Mouse (Mus musculus) CH12.LX (cell line): ENCODE results near the gene Asap2. TPM values are rescaled to one million over a fixed set of nuclear protein-coding genes. Genes with fewer than 3 reads are reported as not detected.
A peak's percentile ranks its signal among the peaks of the same experiment; 100 is the strongest.

Experiments
- DNase-seq: peaks from one replicate; pipeline ENCODE4 v3.0.0-alpha.2; 2013; ENCODE audit errors: extremely low read depth
- H3K27ac ChIP-seq: 2 replicates; pipeline ENCODE4 v1.5.1; 2012; ENCODE audit warnings: low read depth, mild to moderate bottlenecking, control low read depth, moderate library complexity; ENCODE audit not compliant: insufficient read depth
- H3K27me3 ChIP-seq: replicated peaks from 2 replicates; pipeline ENCODE3; 2012; ENCODE audit warnings: inconsistent platforms
- H3K36me3 ChIP-seq, 2 experiments: replicated peaks in 1 of 2; 2 replicates each; pipeline versions ENCODE3 to v1.6.1; 2012; ENCODE audit warnings: inconsistent platforms in 1 of 2, low read length in 1 of 2, mild to moderate bottlenecking in 1 of 2, mixed read lengths in 1 of 2, moderate library complexity in 1 of 2; ENCODE audit not compliant: control insufficient read depth in 1 of 2, insufficient read depth in 1 of 2
- H3K4me1 ChIP-seq, 2 experiments: 2 replicates each; pipeline ENCODE4 v1.6.1; 2012; ENCODE audit warnings: inconsistent platforms in 1 of 2, moderate library complexity in 1 of 2; ENCODE audit not compliant: insufficient read depth in 2 of 2, control insufficient read depth in 1 of 2
- H3K4me2 ChIP-seq: 2 replicates; pipeline ENCODE4 v1.6.1; 2012; ENCODE audit warnings: low read depth, mild to moderate bottlenecking, control low read depth; ENCODE audit not compliant: poor library complexity, insufficient read depth, severe bottlenecking
- H3K4me3 ChIP-seq, 3 experiments: fragments of 150-350 bp in 1 of 3; sonication (generic) in 1 of 3; replicated peaks in 1 of 3; 2 replicates each; pipeline versions ENCODE3 to v1.5.1; 2011 to 2012; ENCODE audit warnings: low read depth in 2 of 3, low read length in 2 of 3, mild to moderate bottlenecking in 2 of 3, moderate library complexity in 2 of 3, control low read depth in 1 of 3, improper control_type of control experiment in 1 of 3, inconsistent platforms in 1 of 3, mixed read lengths in 1 of 3; ENCODE audit not compliant: poor library complexity in 1 of 3
- H3K79me2 ChIP-seq: replicated peaks from 2 replicates; pipeline ENCODE4 v1.6.1; 2012; ENCODE audit warnings: mild to moderate bottlenecking, moderate library complexity; ENCODE audit not compliant: control insufficient read depth, poor library complexity, insufficient read depth, severe bottlenecking; ENCODE audit errors: extremely low read depth
- H3K9ac ChIP-seq: 2 replicates; pipeline ENCODE4 v1.6.1; 2012; ENCODE audit warnings: low read depth, mild to moderate bottlenecking, control low read depth, moderate library complexity; ENCODE audit not compliant: insufficient read depth
- H3K9me3 ChIP-seq: replicated peaks from 2 replicates; pipeline ENCODE3; 2012; ENCODE audit warnings: low read length, inconsistent platforms, mixed read lengths
- BHLHE40 ChIP-seq: IDR thresholded peaks from 2 replicates; pipeline ENCODE4 v1.6.1; 2011; ENCODE audit warnings: mild to moderate bottlenecking, low read depth, low read length, improper control_type of control experiment
- CHD1 ChIP-seq: IDR thresholded peaks from 2 replicates; pipeline ENCODE4 v1.6.1; 2012; ENCODE audit warnings: low read depth, low read length, improper control_type of control experiment, inconsistent platforms
- CHD2 ChIP-seq: IDR thresholded peaks from 2 replicates; pipeline ENCODE4 v1.6.1; 2011; ENCODE audit warnings: low read length, improper control_type of control experiment
- HCFC1 ChIP-seq: IDR thresholded peaks from 2 replicates; pipeline ENCODE4 v1.6.1; 2012; ENCODE audit warnings: low read depth, mild to moderate bottlenecking, inconsistent platforms, low read length, improper control_type of control experiment
- JUN ChIP-seq: IDR thresholded peaks from 2 replicates; pipeline ENCODE4 v1.6.1; 2011; ENCODE audit warnings: low read depth, mild to moderate bottlenecking, low read length, improper control_type of control experiment, moderate library complexity; ENCODE audit not compliant: insufficient read depth
- KAT2A ChIP-seq: IDR thresholded peaks from 2 replicates; pipeline ENCODE4 v1.6.1; 2012; ENCODE audit warnings: low read length, improper control_type of control experiment, inconsistent platforms; ENCODE audit not compliant: insufficient replicate concordance
- MAZ ChIP-seq: IDR thresholded peaks from 2 replicates; pipeline ENCODE4 v1.6.1; 2012; ENCODE audit warnings: low read depth, mild to moderate bottlenecking, inconsistent platforms, low read length, improper control_type of control experiment, moderate library complexity
- MXI1 ChIP-seq: IDR thresholded peaks from 2 replicates; pipeline ENCODE4 v1.6.1; 2011; ENCODE audit warnings: mild to moderate bottlenecking, low read depth, low read length, improper control_type of control experiment
- PAX5 ChIP-seq: IDR thresholded peaks from 2 replicates; pipeline ENCODE4 v1.6.1; 2012; ENCODE audit warnings: low read length, inconsistent platforms, mixed read lengths
- RCOR1 ChIP-seq: conservative IDR thresholded peaks from 2 replicates; pipeline ENCODE4 v1.6.1; 2012; ENCODE audit warnings: low read depth, mild to moderate bottlenecking, inconsistent platforms, low read length, improper control_type of control experiment
- TBP ChIP-seq: conservative IDR thresholded peaks from 2 replicates; pipeline ENCODE4 v1.6.1; 2011; ENCODE audit warnings: low read depth, low read length, improper control_type of control experiment
- TCF12 ChIP-seq: IDR thresholded peaks from 2 replicates; pipeline ENCODE4 v1.6.1; 2014; ENCODE audit warnings: low read depth, mild to moderate bottlenecking, inconsistent platforms, low read length, improper control_type of control experiment
- UBTF ChIP-seq: IDR thresholded peaks from 2 replicates; pipeline ENCODE4 v1.6.1; 2012; ENCODE audit warnings: low read depth, mild to moderate bottlenecking, inconsistent platforms, low read length, improper control_type of control experiment, moderate library complexity
- USF1 ChIP-seq: IDR thresholded peaks from 2 replicates; pipeline ENCODE4 v1.6.1; 2014; ENCODE audit warnings: low read depth, mild to moderate bottlenecking, inconsistent platforms, low read length, improper control_type of control experiment
- USF2 ChIP-seq: conservative IDR thresholded peaks from 2 replicates; pipeline ENCODE4 v1.6.1; 2011; ENCODE audit warnings: low read depth, low read length, improper control_type of control experiment
- ZC3H11A ChIP-seq: IDR thresholded peaks from 2 replicates; pipeline ENCODE4 v1.6.1; 2012; ENCODE audit warnings: low read depth, mild to moderate bottlenecking, inconsistent platforms, low read length, improper control_type of control experiment
- ZKSCAN1 ChIP-seq: IDR thresholded peaks from 2 replicates; pipeline ENCODE4 v1.6.1; 2012; ENCODE audit warnings: low read depth, inconsistent platforms, low read length, improper control_type of control experiment, borderline replicate concordance
- ZMIZ1 ChIP-seq: IDR thresholded peaks from 2 replicates; pipeline ENCODE4 v1.6.1; 2012; ENCODE audit warnings: low read depth, mild to moderate bottlenecking, inconsistent platforms, low read length, improper control_type of control experiment
- dilution Hi-C: fragments of 300-500 bp; cut with MboI; formaldehyde crosslinking; loops from 2 replicates; pipeline ENCODE4 v1.14.3; 2020; ENCODE audit warnings: low sequenced_read_pairs; ENCODE audit not compliant: extremely low pct_unique_long_range_greater_than_20kb, extremely low pct_ligation_motif_present
- in situ Hi-C: fragments of 300-500 bp; cut with MboI; formaldehyde crosslinking; loops from 3 replicates; pipeline ENCODE4 v1.14.3; 2019; ENCODE audit warnings: low sequenced_read_pairs, low pct_ligation_motif_present, low pct_unique_long_range_greater_than_20kb, mixed read lengths
- polyA plus RNA-seq: library from polyadenylated mRNA; unstranded; fragments of >175 nt; gene quantifications from 2 replicates; pipeline ENCODE4 v1.2.1, GENCODE M21; 2012; ENCODE audit warnings: low read depth; ENCODE audit not compliant: insufficient read length
- total RNA-seq, 2 experiments: library from RNA; depleted of rRNA; stranded (reverse); fragments of 300-350 nt in 1 of 2; fragments of >200 nt in 1 of 2; gene quantifications; 2 replicates each; pipeline ENCODE4 v1.2.3; 2012 to 2014

Asap2 gene
- total and polyA plus RNA-seq, 3 experiments: 0.17 to 0.64 (median 0.17) TPM

DNA sequence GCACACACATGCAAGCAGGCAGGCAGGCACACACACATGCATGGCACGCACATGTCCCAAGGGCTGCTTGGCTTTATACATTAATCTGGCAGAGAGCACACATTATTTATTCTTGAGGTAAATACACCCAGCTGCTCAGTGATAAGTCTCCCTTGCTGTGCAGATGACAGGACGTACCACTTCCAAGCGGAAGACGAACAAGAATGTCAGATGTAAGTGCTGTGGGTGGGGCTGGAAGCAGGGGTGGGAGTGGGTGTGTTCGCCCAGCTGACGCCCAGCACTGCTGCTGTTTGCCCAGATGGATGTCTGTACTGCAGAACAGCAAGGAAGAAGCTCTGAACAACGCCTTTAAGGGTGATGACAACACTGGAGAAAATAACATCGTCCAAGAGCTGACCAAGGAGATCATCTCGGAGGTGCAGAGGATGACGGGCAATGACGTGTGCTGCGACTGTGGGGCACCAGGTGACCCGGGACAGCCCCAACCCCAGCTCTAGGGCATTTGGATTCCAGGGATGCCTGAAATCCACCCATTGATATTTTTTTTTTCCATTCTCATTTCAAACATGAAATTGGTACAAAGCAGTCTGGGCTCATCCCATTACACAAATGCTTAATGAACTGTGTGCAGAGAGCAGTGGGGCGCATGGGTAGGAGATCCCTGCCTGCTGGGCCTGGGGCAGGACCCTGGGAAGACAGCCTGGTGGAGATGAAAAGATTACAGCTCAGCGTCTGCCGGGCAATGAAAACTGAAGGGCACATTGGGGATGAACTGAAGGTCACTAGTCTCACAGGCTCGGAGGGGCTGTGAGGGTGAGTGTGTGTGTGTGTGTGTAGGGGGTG is 239.0 kb downstream of the Asap2 start:
- H3K27ac ChIP-seq: no peak overlapping the region
- TF ChIP-seq RCOR1 (no peak), TCF12 (no peak), JUN (no peak), ZC3H11A (no peak), ZKSCAN1 (no peak)
- in situ Hi-C loops: no loop called here
- H3K4me1 ChIP-seq: peaks cover 3 to 10% of the 10 kb centered on the region in 2 experiments
- no peak overlapping the region for H3K9ac ChIP-seq
- no peak for DNase-seq
- no peaks in the 10 kb centered on the region for H3K36me3 ChIP-seq
- H3K27me3 ChIP-seq: no peaks in the 10 kb centered on the region
- H3K79me2 ChIP-seq: no peaks in the 10 kb centered on the region
- H3K4me2 ChIP-seq: no peak overlapping the region
- dilution Hi-C loops: no loop called here
- no peak overlapping the region for H3K4me3 ChIP-seq
- H3K9me3 ChIP-seq: no peaks in the 10 kb centered on the region

DNA sequence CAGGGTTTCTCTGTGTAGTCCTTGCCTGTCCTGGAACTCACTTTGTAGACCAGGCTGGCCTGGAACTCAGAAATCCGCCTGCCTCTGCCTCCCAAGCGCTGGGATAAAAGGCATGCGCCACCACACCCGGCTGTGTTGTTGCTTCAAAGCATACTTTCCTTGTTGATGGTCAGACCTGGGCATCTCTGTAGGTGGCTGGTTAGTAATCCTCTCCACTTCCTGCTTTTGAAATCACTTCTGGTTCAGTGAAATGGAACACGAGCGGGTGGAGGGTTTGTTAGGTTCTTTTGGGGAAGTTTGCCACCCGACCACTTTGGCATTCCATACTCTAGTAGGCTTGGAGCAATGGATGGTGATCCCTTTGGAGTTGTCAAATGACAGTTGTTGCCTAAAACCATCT is 243.5 kb downstream of the Asap2 start:
- Histone ChIP-seq H3K9me3 (no peaks in the 10 kb centered on the region), H3K4me3 (no peak overlapping the region), H3K79me2 (no peaks in the 10 kb centered on the region), H3K4me1 (peaks cover 0 to 19% of the 10 kb centered on the region in 2 experiments; a peak in 3 of 4 replicates), H3K36me3 (no peaks in the 10 kb centered on the region), H3K4me2 (no peak overlapping the region), H3K27me3 (no peaks in the 10 kb centered on the region), H3K9ac (no peak overlapping the region), H3K27ac (no peak overlapping the region)
- in situ Hi-C loops: no loop called here
- TF ChIP-seq USF2: no peak
- dilution Hi-C loops: no loop called here
- peak; percentile 9 for DNase-seq

DNA sequence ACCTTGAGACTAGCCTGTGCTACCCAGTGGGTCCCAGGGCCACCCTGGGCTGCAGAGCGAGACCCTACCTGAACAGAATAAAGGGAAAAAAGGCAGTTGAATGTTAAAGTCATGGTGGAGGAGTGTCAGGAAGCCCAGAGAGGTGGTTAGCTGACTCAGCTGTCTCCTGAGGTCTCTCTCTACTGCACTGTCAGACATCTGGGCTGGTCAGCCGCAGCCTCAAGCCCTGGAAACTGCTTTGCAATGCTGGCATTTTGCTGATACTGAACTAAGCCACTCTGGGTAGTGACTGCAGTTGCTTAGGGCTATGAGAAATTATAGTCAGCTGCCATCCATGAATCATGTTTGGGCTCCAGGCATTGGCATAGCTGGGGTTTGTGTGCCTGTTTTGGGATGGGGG is 244.3 kb downstream of the Asap2 start:
- in situ Hi-C loops: no loop called here
- Histone ChIP-seq H3K4me3 (no peak overlapping the region), H3K36me3 (no peaks in the 10 kb centered on the region), H3K9ac (no peak overlapping the region), H3K27me3 (no peaks in the 10 kb centered on the region), H3K9me3 (no peaks in the 10 kb centered on the region), H3K4me1 (peaks cover 0 to 19% of the 10 kb centered on the region in 2 experiments; a peak in 3 of 4 replicates), H3K4me2 (no peak overlapping the region), H3K27ac (no peak overlapping the region), H3K79me2 (no peaks in the 10 kb centered on the region)
- no peak for DNase-seq
- TF ChIP-seq MAZ (no peak), RCOR1 (no peak), ZC3H11A (no peak), UBTF (no peak), CHD1 (no peak), PAX5 (no peak), CHD2 (no peak), KAT2A (no peak), BHLHE40 (no peak), MXI1 (no peak), USF2 (no peak), HCFC1 (no peak), USF1 (no peak), ZMIZ1 (no peak), TBP (no peak)
- dilution Hi-C loops: no loop called here
